Mouse (Mus musculus): Measurements from ENCODE around the gene Pear1.
A peak's percentile ranks its signal among the peaks of the same experiment; 100 is the strongest.
"Not testable (repeated sequence)": the region's sequence is repeated elsewhere in the genome, so short reads cannot be mapped to it uniquely, and the experiment has no call there.

Gene Pear1

GRCm38 (mm10) chr3:87824206-87824605, at the start of gene Pear1:
Gene Pear1 (minus strand): TSS chr3:87824306.
- DNase-seq = not testable (repeated sequence)

GRCm38 (mm10) chr3:87864111-87864510, 40.0 kb upstream of the Pear1 start:
- DNase-seq = not testable (repeated sequence)

- DNase-seq = peak; percentile 97
Measured at GRCm38 (mm10) chr3:87859813-87860212, 35.7 kb upstream of the Pear1 start.

GRCm38 (mm10) chr3:87857666-87858065, 33.6 kb upstream of the Pear1 start:
- DNase-seq = no peak

- DNase-seq = peak; percentile 96
Measured at GRCm38 (mm10) chr3:87855936-87856335, 31.8 kb upstream of the Pear1 start.

- DNase-seq = peak; percentile 93
Measured at GRCm38 (mm10) chr3:87854795-87855568, 30.9 kb upstream of the Pear1 start.

GRCm38 (mm10) chr3:87849117-87849516, 25.0 kb upstream of the Pear1 start:
- DNase-seq = no peak

GRCm38 (mm10) chr3:87847680-87848079, 23.6 kb upstream of the Pear1 start:
- no peak for DNase-seq

- DNase-seq = no peak
Measured at GRCm38 (mm10) chr3:87846650-87847110, 22.6 kb upstream of the Pear1 start, which contains the start of gene Sh2d2a. Gene Sh2d2a (plus strand): TSS chr3:87846755.

- DNase-seq = no peak
Measured at GRCm38 (mm10) chr3:87846186-87846585, 22.1 kb upstream of the Pear1 start.

GRCm38 (mm10) chr3:87844981-87845380, 20.9 kb upstream of the Pear1 start:
- DNase-seq = no peak

GRCm38 (mm10) chr3:87840858-87841257, 16.8 kb upstream of the Pear1 start:
- no peak for DNase-seq

GRCm38 (mm10) chr3:87838622-87839021, 14.5 kb upstream of the Pear1 start:
- DNase-seq = peak; percentile 91

- peak; percentile 51 for DNase-seq
Measured at GRCm38 (mm10) chr3:87833482-87833881, 9.4 kb upstream of the Pear1 start.

- peak; percentile 62 for DNase-seq
Measured at GRCm38 (mm10) chr3:87832109-87832859, 8.2 kb upstream of the Pear1 start.

GRCm38 (mm10) chr3:87829025-87829424, 4.9 kb upstream of the Pear1 start:
- no peak for DNase-seq

GRCm38 (mm10) chr3:87828435-87828834, 4.3 kb upstream of the Pear1 start:
- DNase-seq = no peak

- DNase-seq = no peak
Measured at GRCm38 (mm10) chr3:87818226-87818625, 5.9 kb downstream of the Pear1 start.

- peak; percentile 94 for DNase-seq
Measured at GRCm38 (mm10) chr3:87816646-87817093, 7.4 kb downstream of the Pear1 start.

GRCm38 (mm10) chr3:87816166-87816565, 7.9 kb downstream of the Pear1 start:
- DNase-seq = no peak

GRCm38 (mm10) chr3:87812873-87813272, 11.2 kb downstream of the Pear1 start:
- no peak for DNase-seq

- no peak for DNase-seq
Measured at GRCm38 (mm10) chr3:87812413-87812812, 11.7 kb downstream of the Pear1 start.

GRCm38 (mm10) chr3:87811297-87811696, 12.8 kb downstream of the Pear1 start:
- DNase-seq = peak; percentile 86
